Mouse (Mus musculus) T-helper 17 cell (primary cell): ENCODE measurements around the gene Serpinb3b.
"Not testable (repeated sequence)": the region's sequence is repeated elsewhere in the genome, so short reads cannot be mapped to it uniquely, and the experiment has no call there.

ENCODE experiments used
- in situ Hi-C, 2 experiments: fragments of 300-600 bp; cut with MboI, MseI; formaldehyde crosslinking; loops; 1 replicate in 1 of 2; 2 replicates in 1 of 2; pipeline ENCODE4 v1.15.1; 2025; ENCODE audit warnings: high pct_unique_total_duplicates in 2 of 2

Gene Serpinb3b

DNA sequence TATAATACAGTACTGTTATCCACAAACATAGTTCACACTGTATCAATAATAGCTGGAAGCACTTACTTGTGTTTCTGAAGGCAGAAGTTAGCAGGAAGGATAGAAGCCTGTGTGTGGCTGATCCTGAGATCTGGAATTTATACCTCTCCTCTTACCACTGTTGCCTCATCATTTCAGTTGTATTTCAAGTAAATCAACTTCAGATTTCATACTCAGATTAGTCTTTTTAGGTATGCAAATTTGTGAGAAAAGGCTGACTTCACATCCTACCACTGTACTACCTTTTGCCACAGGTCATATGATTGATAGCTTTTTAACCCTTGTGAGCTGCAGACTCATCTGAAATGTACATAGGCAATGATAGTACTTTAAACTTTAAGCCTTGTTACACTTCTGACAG lies at the start of gene Serpinb3b, which contains the start of gene Serpinb3c:
Serpinb3b (minus strand) TSS at position 101 of the 400 bp plus-strand sequence.
Serpinb3c (minus strand) TSS at position 111 of the 400 bp plus-strand sequence.
- in situ Hi-C loops: not testable (repeated sequence)

DNA sequence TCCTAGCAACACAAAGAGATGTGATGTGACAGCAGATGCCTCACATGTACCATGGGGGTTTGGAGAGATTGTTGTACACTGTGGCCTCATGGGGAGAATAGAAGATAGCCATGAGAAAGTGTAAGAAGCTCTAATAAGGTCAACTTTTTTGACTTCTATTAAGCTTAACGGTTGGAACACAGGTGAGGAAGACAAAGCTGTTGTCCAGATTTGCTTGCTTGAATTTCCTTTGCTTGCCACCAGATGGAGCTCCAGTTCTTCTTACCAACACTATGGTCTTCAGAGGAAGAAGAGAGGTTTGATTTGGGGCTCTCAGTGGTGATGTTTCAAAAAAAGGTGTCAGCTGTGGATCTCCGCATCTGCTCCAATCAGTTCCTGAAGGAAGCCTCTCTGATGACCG lies 35.0 kb downstream of the Serpinb3b start:
- in situ Hi-C loops: loop anchor here (5.0 to 10.0 kb wide), 2 partner anchors 239 to 242 kb away; no protein-coding TSS in a partner anchor

DNA sequence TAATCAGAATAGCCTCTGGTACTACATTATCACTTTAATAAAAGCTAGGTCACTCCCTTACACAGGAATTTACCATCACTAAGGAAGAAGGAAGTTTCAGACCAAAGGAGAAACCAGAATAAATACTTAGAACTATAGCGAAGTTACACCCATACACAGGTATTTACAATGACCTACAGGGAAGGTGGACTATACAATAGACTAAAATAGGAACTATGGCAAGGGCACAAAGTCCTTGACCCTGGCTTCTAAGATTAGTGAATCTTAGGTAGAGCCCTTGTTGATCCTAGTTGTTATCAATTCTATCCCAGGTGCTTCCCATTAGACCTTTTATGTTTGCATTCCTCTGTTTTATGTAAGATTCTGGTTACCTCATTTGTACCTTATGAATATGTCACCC lies 60.9 kb downstream of the Serpinb3b start:
- in situ Hi-C loops: not testable (repeated sequence)

DNA sequence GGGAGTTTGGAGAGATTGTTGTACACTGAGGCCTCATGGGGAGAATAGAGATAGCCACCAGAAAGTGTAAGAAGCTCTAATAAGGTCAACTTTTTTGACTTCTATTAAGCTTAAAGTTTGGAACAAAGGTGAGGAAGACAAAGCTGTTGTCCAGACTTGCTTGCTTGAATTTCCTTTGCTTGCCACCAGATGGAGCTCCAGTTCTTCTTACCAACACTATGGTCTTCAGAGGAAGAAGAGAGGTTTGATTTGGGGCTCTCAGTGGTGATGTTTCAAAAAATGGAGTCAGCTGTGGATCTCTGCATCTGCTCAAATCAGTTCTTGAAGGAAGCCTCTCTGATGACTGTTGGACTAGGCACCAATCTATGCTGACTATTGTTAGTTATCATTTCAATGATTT lies 150.7 kb downstream of the Serpinb3b start:
- in situ Hi-C loops: loop anchor here in 1 of 2 experiments (5.0 kb wide), 1 partner anchor 345 kb away; no protein-coding TSS in a partner anchor
